Comparison of ENCODE assay signal across 10 mouse cellular contexts in genomic region chr5:136982338-136982930, GRCm38 (mm10). TPM values are rescaled to one million over a fixed set of nuclear protein-coding genes. Genes with fewer than 3 reads are reported as not detected.
DNase-seq lines count a peak whose midpoint lies in the region; ATAC-seq and TF ChIP-seq lines count a peak whose summit lies in the region.
"Had no signal": no experiment of that assay in that cellular context is flagged by ENCODE, and none has a peak within 500 bp of the region (broad histone marks: within the 10 kb centered on the region; RNA-seq: fewer than 3 reads in every experiment).

No protein-coding gene starts in this region.

- H3K4me2 ChIP-seq in midbrain, embryonic 11.5 days = no peak overlapping the region
- H3K4me2 ChIP-seq in midbrain, embryonic 13.5 days (replicated peaks) = no peak overlapping the region

- H3K9ac ChIP-seq in midbrain, embryonic 11.5 days (ENCODE audit: low read length) = no peak overlapping the region
- H3K9ac ChIP-seq in midbrain, embryonic 13.5 days (replicated peaks) = no peak overlapping the region

- peaks cover 4% of the 10 kb centered on the region; the same call in 1 of the 2 replicates for H3K4me1 ChIP-seq in midbrain, embryonic 11.5 days (ENCODE audit: control insufficient read depth, insufficient read depth, low read length)
- peaks cover 9% of the 10 kb centered on the region for H3K4me1 ChIP-seq in midbrain, embryonic 13.5 days (replicated peaks)
- H3K4me1 ChIP-seq in bone marrow, adult 2 months (ENCODE audit: control insufficient read depth, insufficient read depth, low read length) = no peaks in the 10 kb centered on the region; the same call in 1 of the 2 replicates
- H3K4me1 ChIP-seq in limb, embryonic 10.5 days = peaks cover 13% of the 10 kb centered on the region

- no peaks in the 10 kb centered on the region for H3K27me3 ChIP-seq in midbrain, embryonic 11.5 days (ENCODE audit: control insufficient read depth, insufficient read depth, low read length)
- H3K27me3 ChIP-seq in midbrain, embryonic 13.5 days = no peaks in the 10 kb centered on the region
- no peaks in the 10 kb centered on the region for H3K27me3 ChIP-seq in limb, embryonic 10.5 days (ENCODE audit: low read depth, poor library complexity, severe bottlenecking)

- H3K9me3 ChIP-seq in midbrain, embryonic 11.5 days (ENCODE audit: control insufficient read depth, low read length) = no peaks in the 10 kb centered on the region
- H3K9me3 ChIP-seq in midbrain, embryonic 13.5 days = no peaks in the 10 kb centered on the region
- no peaks in the 10 kb centered on the region for H3K9me3 ChIP-seq in limb, embryonic 10.5 days (replicated peaks)

- peaks cover 2% of the 10 kb centered on the region; the same call in 1 of the 2 replicates for H3K36me3 ChIP-seq in midbrain, embryonic 11.5 days (ENCODE audit: control insufficient read depth, insufficient read depth, low read length)
- peaks cover 38% of the 10 kb centered on the region for H3K36me3 ChIP-seq in midbrain, embryonic 13.5 days
- peaks cover 43% of the 10 kb centered on the region for H3K36me3 ChIP-seq in limb, embryonic 10.5 days

- no peak for TF ChIP-seq POLR2A in bone marrow, adult 2 months (IDR thresholded peaks at IDR 0.05; ENCODE audit: borderline replicate concordance, control insufficient read depth, low read depth, low read length)

- no peak overlapping the region for H3K27ac ChIP-seq in midbrain, embryonic 11.5 days (ENCODE audit: low read depth, low read length)
- no peak overlapping the region for H3K27ac ChIP-seq in midbrain, embryonic 13.5 days
- H3K27ac ChIP-seq in bone marrow, adult 2 months (ENCODE audit: control insufficient read depth, insufficient read depth, low read depth, low read length, poor library complexity) = no peak overlapping the region
- no peak overlapping the region for H3K27ac ChIP-seq in limb, embryonic 10.5 days

- ATAC-seq in midbrain, embryonic 11.5 days (ENCODE audit: low FRiP score) = no peak
- no peak for ATAC-seq in midbrain, embryonic 13.5 days

- peak; percentile 62 for TF ChIP-seq CTCF in bone marrow, adult 2 months (IDR thresholded peaks at IDR 0.05; ENCODE audit: control insufficient read depth, insufficient read depth, low read length)

- peak; percentile 77 for DNase-seq in gastrocnemius, postnatal 10 days
- no peak for DNase-seq in gastrocnemius, adult 8-10 months (ENCODE audit: low spot score in 2 of 2)
- peak; percentile 92 for DNase-seq in midbrain, embryonic 11.5 days (ENCODE audit: low spot score, missing footprints)
- DNase-seq in limb, embryonic 10.5 days (ENCODE audit: low spot score) = peak; percentile 72
- peak; percentile 63 for DNase-seq in thymus, postnatal 14 days
- DNase-seq in c-Kit-positive CD71-positive TER-119-positive erythroid progenitor cells, embryonic 14.5 days (ENCODE audit: low spot score) = no peak

- 49% methylated on average over 15 of the region's 16 CpGs for WGBS in midbrain, embryonic 11.5 days
- WGBS in midbrain, embryonic 13.5 days = 45% methylated on average over 15 of the region's 16 CpGs
- WGBS in bone marrow, adult 2 months = 56% methylated on average over 15 of the region's 16 CpGs
- 56% methylated on average over 15 of the region's 16 CpGs for WGBS in limb, embryonic 10.5 days

- H3K4me3 ChIP-seq in midbrain, embryonic 11.5 days (ENCODE audit: low read depth, low read length) = no peak overlapping the region
- H3K4me3 ChIP-seq in midbrain, embryonic 13.5 days (replicated peaks) = no peak overlapping the region
- no peak overlapping the region for H3K4me3 ChIP-seq in bone marrow, adult 2 months (replicated peaks; ENCODE audit: control insufficient read depth, low read depth, low read length)
- no peak overlapping the region for H3K4me3 ChIP-seq in limb, embryonic 10.5 days
- H3K4me3 ChIP-seq: myocyte had no signal

RNA-seq across cellular contexts. Expression of gene Plod3, which starts 4.4 kb away (rescaled TPM):
- 10 to 100 TPM; 21.3 to 33.5 TPM for total RNA-seq in gastrocnemius, postnatal 10 days (2021)
- total RNA-seq in gastrocnemius, adult 8-10 months (2022) = 10 to 100 TPM; 15.9 to 18.1 (median 17.0) TPM
- polyA plus RNA-seq in midbrain, embryonic 11.5 days (2014; fragmentation: Nextera tagmentation; extraction: Ambion mirVana) = 21.4 and 23.1 TPM in 2 replicates
- polyA plus RNA-seq in midbrain, embryonic 13.5 days (2015; fragmentation: Nextera tagmentation; extraction: Ambion mirVana) = 34.8 and 35.1 TPM in 2 replicates
- polyA plus RNA-seq in bone marrow, adult 2 months (2011; ENCODE audit: insufficient read depth, insufficient read length, low replicate concordance, missing spikeins) = 14.0 and 26.1 TPM in 2 replicates
- polyA plus RNA-seq in limb, embryonic 10.5 days (2016; fragmentation: Nextera tagmentation; extraction: Ambion mirVana) = 39.4 and 40.8 TPM in 2 replicates

RNA-seq across cellular contexts. Expression of gene Znhit1, which starts 5.4 kb away (rescaled TPM):
- 10 to 100 TPM; 39.8 to 41.8 TPM for total RNA-seq in gastrocnemius, postnatal 10 days (2021)
- 10 to 100 TPM; 62.4 to 85.5 (median 72.4) TPM for total RNA-seq in gastrocnemius, adult 8-10 months (2022)
- polyA plus RNA-seq in midbrain, embryonic 11.5 days (2014; fragmentation: Nextera tagmentation; extraction: Ambion mirVana) = 91.1 and 92.1 TPM in 2 replicates
- 110 TPM in 2 replicates for polyA plus RNA-seq in midbrain, embryonic 13.5 days (2015; fragmentation: Nextera tagmentation; extraction: Ambion mirVana)
- 70.2 and 134 TPM in 2 replicates for polyA plus RNA-seq in bone marrow, adult 2 months (2011; ENCODE audit: insufficient read depth, insufficient read length, low replicate concordance, missing spikeins)
- 116 and 119 TPM in 2 replicates for polyA plus RNA-seq in limb, embryonic 10.5 days (2016; fragmentation: Nextera tagmentation; extraction: Ambion mirVana)

RNA-seq across cellular contexts. Expression of gene Cldn15, which starts 16.0 kb away (rescaled TPM):
- total RNA-seq in gastrocnemius, postnatal 10 days (2021) = 1 to 10 TPM; 2.5 to 2.6 TPM
- total RNA-seq in gastrocnemius, adult 8-10 months (2022) = 1 to 10 TPM in 3 of 4 experiments, under 1 TPM in 1; 0.99 to 2.0 (median 1.2) TPM
- 0.22 and 0.26 TPM in 2 replicates for polyA plus RNA-seq in midbrain, embryonic 11.5 days (2014; fragmentation: Nextera tagmentation; extraction: Ambion mirVana)
- polyA plus RNA-seq in midbrain, embryonic 13.5 days (2015; fragmentation: Nextera tagmentation; extraction: Ambion mirVana) = 0.16 and 0.35 TPM in 2 replicates
- polyA plus RNA-seq in bone marrow, adult 2 months (2011; ENCODE audit: insufficient read depth, insufficient read length, low replicate concordance, missing spikeins) = 14.6 and 31.1 TPM in 2 replicates
- 0.13 and 0.39 TPM in 2 replicates for polyA plus RNA-seq in limb, embryonic 10.5 days (2016; fragmentation: Nextera tagmentation; extraction: Ambion mirVana)

RNA-seq across cellular contexts. Expression of gene Fis1, which starts 29.4 kb away (rescaled TPM):
- total RNA-seq in gastrocnemius, postnatal 10 days (2021) = 100 to 1,000 TPM; 151 to 154 TPM
- total RNA-seq in gastrocnemius, adult 8-10 months (2022) = 100 to 1,000 TPM; 185 to 202 (median 194) TPM
- polyA plus RNA-seq in midbrain, embryonic 11.5 days (2014; fragmentation: Nextera tagmentation; extraction: Ambion mirVana) = 320 and 332 TPM in 2 replicates
- 389 and 412 TPM in 2 replicates for polyA plus RNA-seq in midbrain, embryonic 13.5 days (2015; fragmentation: Nextera tagmentation; extraction: Ambion mirVana)
- 179 and 211 TPM in 2 replicates for polyA plus RNA-seq in bone marrow, adult 2 months (2011; ENCODE audit: insufficient read depth, insufficient read length, low replicate concordance, missing spikeins)
- polyA plus RNA-seq in limb, embryonic 10.5 days (2016; fragmentation: Nextera tagmentation; extraction: Ambion mirVana) = 262 and 277 TPM in 2 replicates

RNA-seq across cellular contexts. Expression of gene Vgf, which starts 43.8 kb away (rescaled TPM):
- total RNA-seq in gastrocnemius, postnatal 10 days (2021) = under 1 TPM; 0.21 to 0.45 TPM
- total RNA-seq in gastrocnemius, adult 8-10 months (2022) = not detected
- 0.40 and 0.59 TPM in 2 replicates for polyA plus RNA-seq in midbrain, embryonic 11.5 days (2014; fragmentation: Nextera tagmentation; extraction: Ambion mirVana)
- polyA plus RNA-seq in midbrain, embryonic 13.5 days (2015; fragmentation: Nextera tagmentation; extraction: Ambion mirVana) = 2.4 TPM in 2 replicates
- polyA plus RNA-seq in bone marrow, adult 2 months (2011; ENCODE audit: insufficient read depth, insufficient read length, low replicate concordance, missing spikeins) = not detected in 2 replicates
- 0.16 TPM in 1 of 2 replicates, not detected in the other for polyA plus RNA-seq in limb, embryonic 10.5 days (2016; fragmentation: Nextera tagmentation; extraction: Ambion mirVana)
- polyA plus RNA-seq: heart, embryonic 16.5 days had no signal

Comparison
In these comparisons a context has a peak if more than half of its experiments do, and no peak if none do; other contexts are left out.
1. DNase-seq: peak in gastrocnemius, postnatal 10 days (single experiment), midbrain, embryonic 11.5 days (single experiment), limb, embryonic 10.5 days (single experiment) and thymus, postnatal 14 days (single experiment); none in gastrocnemius, adult 8-10 months (0 of 2) and c-Kit-positive CD71-positive TER-119-positive erythroid progenitor cells, embryonic 14.5 days (single experiment).
2. RNA of gene Cldn15, which starts 16.0 kb away (polyA plus RNA-seq): 14.6 to 31.1 TPM in bone marrow, adult 2 months; 0.13 to 0.39 TPM in limb, embryonic 10.5 days, 0.22 to 0.26 TPM in midbrain, embryonic 11.5 days and 0.16 to 0.35 TPM in midbrain, embryonic 13.5 days; every median in the first group is over 10 times any median in the second.